Mouse (Mus musculus): ENCODE results near the gene Ccdc171. TPM values are rescaled to one million over a fixed set of nuclear protein-coding genes. Genes with fewer than 3 reads are reported as not detected.

The Ccdc171 gene
- polyA plus RNA-seq, 1 experiment from 2014 or later, result 2.9 TPM

GRCm38 (mm10) chr4:83829718-83830459 lies 304.5 kb downstream of the Ccdc171 start:
- Histone ChIP-seq H3K9me3 (no peaks in the 10 kb centered on the region), H3K4me3 (no peak overlapping the region), H3K4me1 (replicated peaks) (no peaks in the 10 kb centered on the region), H3K4me2 (no peak overlapping the region), H3K9ac (no peak overlapping the region), H3K36me3 (no peaks in the 10 kb centered on the region), H3K27ac (replicated peaks) (no peak overlapping the region), H3K27me3 (no peaks in the 10 kb centered on the region)
- WGBS, result 88% methylated on average over 4 of the region's 4 CpGs
- ATAC-seq (ENCODE audit: low read depth), result no peak

- Histone ChIP-seq H3K4me2 (no peak overlapping the region), H3K27me3 (no peaks in the 10 kb centered on the region), H3K4me1 (replicated peaks) (no peaks in the 10 kb centered on the region), H3K9me3 (no peaks in the 10 kb centered on the region), H3K36me3 (no peaks in the 10 kb centered on the region), H3K4me3 (no peak overlapping the region), H3K9ac (no peak overlapping the region), H3K27ac (replicated peaks) (no peak overlapping the region)
- ATAC-seq (ENCODE audit: low read depth), result no peak
- 76% methylated on average over 13 of the region's 13 CpGs for WGBS
Measured at GRCm38 (mm10) chr4:83830891-83831880, 305.8 kb downstream of the Ccdc171 start.

GRCm38 (mm10) chr4:83839077-83839476 lies 313.7 kb downstream of the Ccdc171 start:
- no peaks in the 10 kb centered on the region for H3K36me3 ChIP-seq
- H3K4me1 ChIP-seq (replicated peaks), result no peaks in the 10 kb centered on the region
- H3K9ac ChIP-seq, result no peak overlapping the region
- no peak overlapping the region for H3K4me3 ChIP-seq
- 57% methylated on average over 2 of the region's 2 CpGs for WGBS
- H3K27me3 ChIP-seq, result no peaks in the 10 kb centered on the region
- H3K9me3 ChIP-seq, result no peaks in the 10 kb centered on the region
- no peak for ATAC-seq (ENCODE audit: low read depth)
- no peak overlapping the region for H3K4me2 ChIP-seq
- H3K27ac ChIP-seq (replicated peaks), result no peak overlapping the region

GRCm38 (mm10) chr4:83846304-83846703 lies 321.0 kb downstream of the Ccdc171 start:
- no peak overlapping the region for H3K9ac ChIP-seq
- no peak overlapping the region for H3K27ac ChIP-seq (replicated peaks)
- H3K27me3 ChIP-seq, result no peaks in the 10 kb centered on the region
- WGBS, result 68% methylated on average over 7 of the region's 7 CpGs
- no peak for ATAC-seq (ENCODE audit: low read depth)
- H3K4me1 ChIP-seq (replicated peaks), result no peaks in the 10 kb centered on the region
- no peaks in the 10 kb centered on the region for H3K9me3 ChIP-seq
- no peak overlapping the region for H3K4me2 ChIP-seq
- no peaks in the 10 kb centered on the region for H3K36me3 ChIP-seq
- no peak overlapping the region for H3K4me3 ChIP-seq

- ATAC-seq (ENCODE audit: low read depth), result no peak
- Histone ChIP-seq H3K4me3 (no peak overlapping the region), H3K9ac (no peak overlapping the region), H3K4me2 (no peak overlapping the region), H3K9me3 (no peaks in the 10 kb centered on the region), H3K27ac (replicated peaks) (no peak overlapping the region), H3K4me1 (replicated peaks) (no peaks in the 10 kb centered on the region), H3K36me3 (no peaks in the 10 kb centered on the region), H3K27me3 (no peaks in the 10 kb centered on the region)
- WGBS, result 91% methylated on average over 5 of the region's 5 CpGs
Measured at GRCm38 (mm10) chr4:83853885-83854284, 328.5 kb downstream of the Ccdc171 start.

- no peak for ATAC-seq (ENCODE audit: low read depth)
- H3K4me2 ChIP-seq, result no peak overlapping the region
Measured at GRCm38 (mm10) chr4:83861706-83862105, 336.4 kb downstream of the Ccdc171 start.

GRCm38 (mm10) chr4:83862295-83862694 lies 336.9 kb downstream of the Ccdc171 start:
- Histone ChIP-seq H3K27ac (replicated peaks) (no peak overlapping the region), H3K9me3 (no peaks in the 10 kb centered on the region), H3K4me3 (no peak overlapping the region), H3K4me2 (no peak overlapping the region), H3K9ac (no peak overlapping the region), H3K27me3 (no peaks in the 10 kb centered on the region), H3K4me1 (replicated peaks) (no peaks in the 10 kb centered on the region), H3K36me3 (no peaks in the 10 kb centered on the region)
- 80% methylated on average over 7 of the region's 7 CpGs for WGBS
- no peak for ATAC-seq (ENCODE audit: low read depth)

More at GRCm38 (mm10) chr4:83861706-83862105, 336.4 kb downstream of the Ccdc171 start:
- Histone ChIP-seq H3K36me3 (no peaks in the 10 kb centered on the region), H3K27ac (replicated peaks) (no peak overlapping the region), H3K27me3 (no peaks in the 10 kb centered on the region), H3K9me3 (no peaks in the 10 kb centered on the region), H3K4me1 (replicated peaks) (no peaks in the 10 kb centered on the region), H3K4me3 (no peak overlapping the region), H3K9ac (no peak overlapping the region)
- 70% methylated on average over 3 of the region's 3 CpGs for WGBS

GRCm38 (mm10) chr4:83876600-83876999 lies 351.3 kb downstream of the Ccdc171 start:
- 64% methylated on average over 7 of the region's 7 CpGs for WGBS
- H3K4me3 ChIP-seq, result no peak overlapping the region
- no peak for ATAC-seq (ENCODE audit: low read depth)

GRCm38 (mm10) chr4:83878236-83878635 lies 352.9 kb downstream of the Ccdc171 start:
- ATAC-seq (ENCODE audit: low read depth), result no peak
- no peak overlapping the region for H3K27ac ChIP-seq (replicated peaks)
- no peaks in the 10 kb centered on the region for H3K27me3 ChIP-seq
- 73% methylated on average over 8 of the region's 8 CpGs for WGBS
- no peak overlapping the region for H3K4me3 ChIP-seq
- H3K9ac ChIP-seq, result no peak overlapping the region
- no peak overlapping the region for H3K4me2 ChIP-seq
- H3K4me1 ChIP-seq (replicated peaks), result no peaks in the 10 kb centered on the region; the same call in 1 of the 2 replicates
- no peaks in the 10 kb centered on the region for H3K36me3 ChIP-seq
- no peaks in the 10 kb centered on the region for H3K9me3 ChIP-seq

More at GRCm38 (mm10) chr4:83876600-83876999, 351.3 kb downstream of the Ccdc171 start:
- Histone ChIP-seq H3K36me3 (no peaks in the 10 kb centered on the region), H3K27ac (replicated peaks) (no peak overlapping the region), H3K9ac (no peak overlapping the region), H3K9me3 (no peaks in the 10 kb centered on the region), H3K27me3 (no peaks in the 10 kb centered on the region), H3K4me1 (replicated peaks) (no peaks in the 10 kb centered on the region; the same call in 1 of the 2 replicates), H3K4me2 (no peak overlapping the region)

GRCm38 (mm10) chr4:83888459-83889054 lies 363.2 kb downstream of the Ccdc171 start:
- Histone ChIP-seq H3K27ac (replicated peaks) (no peak overlapping the region), H3K9ac (no peak overlapping the region), H3K4me2 (no peak overlapping the region), H3K9me3 (no peaks in the 10 kb centered on the region), H3K36me3 (no peaks in the 10 kb centered on the region), H3K4me1 (replicated peaks) (no peaks in the 10 kb centered on the region), H3K27me3 (no peaks in the 10 kb centered on the region), H3K4me3 (no peak overlapping the region)
- no peak for ATAC-seq (ENCODE audit: low read depth)
- 38% methylated on average over 13 of the region's 13 CpGs for whole genome bisulfite sequencing

- Histone ChIP-seq H3K9ac (no peak overlapping the region), H3K27ac (replicated peaks) (no peak overlapping the region), H3K27me3 (no peaks in the 10 kb centered on the region), H3K4me3 (no peak overlapping the region), H3K36me3 (no peaks in the 10 kb centered on the region), H3K4me2 (no peak overlapping the region), H3K9me3 (no peaks in the 10 kb centered on the region), H3K4me1 (replicated peaks) (no peaks in the 10 kb centered on the region)
- WGBS, result 87% methylated on average over 9 of the region's 9 CpGs
- ATAC-seq (ENCODE audit: low read depth), result no peak
Measured at GRCm38 (mm10) chr4:83902081-83902645, 376.8 kb downstream of the Ccdc171 start.
